Mouse (Mus musculus): ENCODE measurements around the gene Ddost.

The Ddost gene

DNA sequence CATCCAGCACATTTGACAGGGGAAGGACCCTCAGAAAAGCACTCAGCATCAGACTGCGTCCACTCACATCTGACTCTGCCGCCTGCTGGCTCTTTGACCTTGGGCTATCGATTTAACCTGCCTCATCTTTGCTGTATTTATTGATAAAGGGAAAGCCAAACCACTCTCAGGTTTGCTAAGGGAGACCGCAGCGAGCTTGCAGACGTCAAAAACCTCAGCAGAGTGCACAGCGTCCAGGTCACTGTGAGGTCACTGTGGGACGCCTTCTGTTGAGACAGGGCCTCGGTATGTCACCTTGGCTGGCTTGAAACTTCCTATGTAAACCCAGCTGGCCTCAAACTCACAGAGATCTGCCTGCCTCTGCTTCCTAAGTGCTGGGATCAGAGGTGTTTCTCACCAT is 32.8 kb downstream of the Ddost start:
- no peak for DNase-seq (ENCODE audit: low spot score in 2 of 2)

DNA sequence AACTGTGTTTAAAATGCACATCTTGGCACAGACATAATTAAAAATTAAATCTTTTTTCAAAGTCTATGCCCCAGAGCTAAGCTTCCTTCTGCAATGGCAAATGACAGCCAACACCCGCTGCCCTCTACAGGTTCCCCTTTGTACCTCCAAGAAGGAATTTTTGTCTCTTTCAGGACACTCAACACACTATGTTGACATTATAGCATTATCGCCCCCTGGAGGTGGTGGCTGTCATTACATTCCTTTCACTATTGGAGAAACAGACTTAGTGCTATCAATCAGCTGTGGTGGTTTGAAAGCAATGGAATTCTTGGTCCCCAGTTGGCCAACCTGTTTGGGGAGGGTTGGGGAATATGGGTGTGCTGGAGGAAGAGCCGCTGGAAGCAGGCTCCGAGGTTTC is 35.4 kb downstream of the Ddost start:
- DNase-seq (ENCODE audit: low spot score in 2 of 2): no peak

DNA sequence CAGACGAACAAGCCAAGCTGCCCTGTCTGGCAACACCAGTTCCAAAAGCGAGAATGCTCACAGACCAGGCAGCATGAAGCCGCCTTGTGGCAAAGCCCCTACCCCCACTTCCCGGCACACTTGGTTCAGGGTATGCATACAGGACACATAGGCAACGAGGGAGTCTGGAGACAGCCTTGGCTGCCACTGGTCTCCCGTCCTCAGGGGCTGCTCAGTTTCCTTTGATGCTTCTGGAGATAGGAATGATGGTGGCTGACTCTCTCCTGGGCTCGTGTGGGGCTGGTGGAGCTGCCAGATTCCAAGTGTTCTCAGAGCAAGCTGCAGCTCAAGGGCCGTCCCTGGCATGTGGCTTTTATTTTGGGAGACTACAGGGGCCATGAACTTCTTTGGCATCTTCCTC is 36.9 kb downstream of the Ddost start:
- no peak for DNase-seq (ENCODE audit: low spot score in 2 of 2)

DNA sequence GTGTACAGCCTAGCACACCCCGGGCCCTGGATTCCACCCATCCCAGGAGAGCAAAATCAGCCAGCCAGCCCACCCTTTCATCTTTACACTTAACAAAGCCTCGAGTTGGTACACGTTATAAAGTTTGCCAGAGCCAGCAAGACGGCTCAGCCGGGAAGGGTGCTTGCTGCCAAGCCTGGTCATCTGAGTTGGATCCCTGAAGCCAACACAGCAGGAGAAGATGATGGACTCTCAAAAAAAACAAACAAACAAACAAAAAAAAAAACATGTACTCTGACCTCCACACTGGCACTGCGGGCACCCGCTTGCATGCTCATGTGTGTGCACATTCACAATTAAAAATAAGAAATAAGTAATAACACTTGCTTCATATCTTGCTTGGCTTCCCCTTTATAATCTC is 37.5 kb downstream of the Ddost start:
- DNase-seq (ENCODE audit: low spot score in 2 of 2): no peak

DNA sequence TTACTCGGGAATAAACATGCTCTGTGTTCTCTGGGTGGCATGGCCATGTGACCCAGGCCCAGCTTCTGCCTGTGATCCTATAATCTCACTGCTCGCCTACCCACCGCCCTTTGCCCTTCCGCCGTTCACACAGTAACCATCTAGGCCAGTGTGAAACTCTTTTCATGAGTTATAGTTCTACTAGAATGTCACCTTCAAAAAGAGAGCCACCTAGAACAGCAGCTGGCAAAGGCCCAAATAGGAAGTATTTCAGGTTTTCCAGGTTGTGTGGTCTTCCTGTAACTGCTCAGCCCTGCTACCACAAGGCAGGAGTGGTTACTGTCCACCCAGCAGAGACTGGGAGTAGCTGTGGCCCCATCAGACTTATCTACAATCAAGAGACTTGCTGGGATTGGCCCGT is 38.2 kb downstream of the Ddost start:
- no peak for DNase-seq (ENCODE audit: low spot score in 2 of 2)

DNA sequence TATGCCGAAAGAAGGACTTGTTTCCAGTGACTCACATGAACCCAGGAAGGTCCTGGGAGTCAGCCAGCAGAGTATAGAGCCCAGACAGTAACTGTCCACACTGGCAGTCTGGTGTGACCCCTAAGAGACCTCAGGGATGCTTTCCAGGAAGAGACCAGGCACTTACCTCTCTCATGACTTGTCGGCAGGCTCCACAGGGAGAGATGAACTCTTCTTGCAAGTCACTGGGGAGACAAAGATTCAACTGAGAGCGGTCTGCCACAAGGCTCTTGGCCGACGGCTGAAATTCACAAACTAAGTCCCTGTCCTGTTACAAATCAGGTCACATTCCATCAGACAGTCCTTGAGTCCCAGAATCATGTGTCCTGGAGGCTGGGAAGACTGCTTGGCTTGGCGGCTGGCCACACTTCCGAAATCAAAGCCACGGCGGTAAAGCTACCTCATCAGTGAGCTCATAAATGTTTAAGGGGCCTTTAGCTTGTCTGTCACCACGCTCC is 38.9 kb downstream of the Ddost start:
- DNase-seq (ENCODE audit: low spot score in 2 of 2): no peak

DNA sequence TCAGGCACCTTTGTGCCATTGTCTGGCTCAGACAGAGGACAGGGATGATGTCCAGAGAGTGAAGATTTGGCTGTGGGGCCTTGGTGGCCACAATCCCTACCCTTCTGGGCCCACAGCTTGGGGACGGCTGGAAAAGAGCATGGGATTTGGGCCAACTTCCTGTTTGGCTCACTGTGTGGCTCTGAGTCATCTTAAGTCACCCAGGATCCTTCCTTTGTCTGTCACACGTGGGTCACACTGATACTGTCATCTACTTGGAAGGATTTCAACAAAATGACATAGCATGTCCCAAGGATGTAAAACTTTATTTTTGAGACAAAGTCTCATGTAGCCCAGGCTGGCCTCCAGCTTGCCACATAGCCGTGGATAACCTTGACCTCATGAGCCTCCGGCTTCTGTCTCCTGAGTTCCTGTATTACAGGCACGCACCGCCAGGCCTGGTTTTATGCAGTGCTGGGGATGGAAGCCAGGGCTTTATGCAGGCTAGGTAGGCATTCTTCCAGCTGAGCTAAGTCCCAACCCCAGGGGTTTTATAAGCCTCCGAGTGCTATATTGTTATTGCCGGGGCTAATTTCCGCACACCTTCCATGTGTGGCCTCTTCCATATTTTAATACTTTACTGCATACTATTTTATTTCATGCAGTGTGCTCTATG is 40.5 kb downstream of the Ddost start:
- DNase-seq (ENCODE audit: low spot score in 2 of 2): no peak

DNA sequence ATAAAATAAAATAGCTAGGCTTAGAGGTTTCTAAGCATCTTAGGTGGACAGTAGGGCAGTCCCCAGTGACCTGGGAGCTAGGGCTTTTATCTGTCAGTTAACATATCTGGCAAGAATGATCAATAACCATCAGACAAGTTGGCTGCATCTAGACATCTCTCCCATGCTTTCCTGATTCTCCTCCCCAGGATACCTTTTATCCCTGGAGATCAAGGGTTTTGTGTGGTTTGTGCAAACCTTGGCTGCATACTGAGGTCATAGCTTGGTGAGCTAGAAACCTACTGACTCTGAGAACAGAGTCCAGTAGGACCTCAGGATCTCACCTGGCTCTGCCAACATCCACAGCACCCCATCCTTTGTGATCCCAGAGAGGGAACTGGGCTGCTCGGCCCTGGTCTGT is 42.8 kb downstream of the Ddost start:
- DNase-seq (ENCODE audit: low spot score in 2 of 2): no peak

DNA sequence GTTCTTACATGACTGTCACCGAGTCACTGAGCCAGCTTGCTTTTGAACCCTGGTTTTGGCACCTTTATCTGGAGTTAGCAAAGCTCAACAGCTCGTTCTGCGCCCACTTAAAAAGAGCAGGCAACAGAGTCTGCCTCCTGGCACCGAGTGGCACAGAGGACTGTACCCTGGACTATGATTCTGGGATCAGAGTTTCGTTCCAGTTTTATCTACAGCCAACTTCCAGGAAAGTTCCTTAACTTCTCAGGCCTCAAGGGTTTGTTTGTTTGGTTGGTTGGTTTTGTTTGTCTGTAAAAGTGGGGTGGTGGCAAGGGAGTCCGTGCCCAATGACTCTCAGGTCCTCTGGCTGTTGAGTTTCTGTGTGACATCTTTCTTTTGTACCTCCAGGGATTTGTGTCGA is 44.2 kb downstream of the Ddost start:
- DNase-seq (ENCODE audit: low spot score in 2 of 2): no peak

DNA sequence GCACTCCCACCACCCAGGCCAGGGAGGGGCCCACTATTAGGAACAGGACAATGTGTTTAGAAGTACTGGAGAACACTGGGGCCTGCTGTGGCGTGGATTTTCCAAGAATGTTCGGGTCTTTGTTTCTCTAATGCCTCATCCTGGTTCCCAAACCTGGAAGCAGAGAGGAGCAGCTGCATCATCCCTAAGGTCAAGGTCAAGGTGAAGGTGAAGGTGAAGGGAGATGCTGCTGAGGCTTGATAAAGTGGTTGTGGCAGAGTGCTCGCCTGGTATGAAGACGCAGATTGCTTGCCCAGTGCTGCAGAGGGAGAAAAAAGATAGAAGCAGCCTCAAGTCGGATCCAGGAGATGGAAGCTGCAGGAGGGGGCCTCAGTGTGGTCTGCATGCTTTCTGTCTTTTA is 47.3 kb downstream of the Ddost start:
- no peak for DNase-seq (ENCODE audit: low spot score in 2 of 2)

DNA sequence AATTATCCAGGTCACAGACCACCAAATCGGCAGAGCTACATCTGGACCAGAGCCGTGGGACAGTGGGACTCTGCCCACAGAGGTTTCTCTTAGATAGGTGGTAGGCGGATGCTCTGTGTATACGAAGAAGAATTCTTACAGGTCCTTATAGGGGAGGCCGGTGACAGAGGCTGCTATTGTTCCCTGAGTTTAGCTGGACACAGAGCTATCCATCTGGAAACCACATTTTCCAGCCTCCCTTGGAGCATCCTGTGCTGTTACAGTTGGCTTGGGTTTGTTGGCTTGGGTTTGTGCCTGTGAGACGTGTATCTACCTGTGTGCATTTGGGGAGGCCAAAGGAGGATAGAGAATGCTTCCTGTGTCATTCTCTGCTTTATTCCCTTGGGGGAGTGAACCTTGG is 48.2 kb downstream of the Ddost start:
- DNase-seq (ENCODE audit: low spot score in 2 of 2): no peak

DNA sequence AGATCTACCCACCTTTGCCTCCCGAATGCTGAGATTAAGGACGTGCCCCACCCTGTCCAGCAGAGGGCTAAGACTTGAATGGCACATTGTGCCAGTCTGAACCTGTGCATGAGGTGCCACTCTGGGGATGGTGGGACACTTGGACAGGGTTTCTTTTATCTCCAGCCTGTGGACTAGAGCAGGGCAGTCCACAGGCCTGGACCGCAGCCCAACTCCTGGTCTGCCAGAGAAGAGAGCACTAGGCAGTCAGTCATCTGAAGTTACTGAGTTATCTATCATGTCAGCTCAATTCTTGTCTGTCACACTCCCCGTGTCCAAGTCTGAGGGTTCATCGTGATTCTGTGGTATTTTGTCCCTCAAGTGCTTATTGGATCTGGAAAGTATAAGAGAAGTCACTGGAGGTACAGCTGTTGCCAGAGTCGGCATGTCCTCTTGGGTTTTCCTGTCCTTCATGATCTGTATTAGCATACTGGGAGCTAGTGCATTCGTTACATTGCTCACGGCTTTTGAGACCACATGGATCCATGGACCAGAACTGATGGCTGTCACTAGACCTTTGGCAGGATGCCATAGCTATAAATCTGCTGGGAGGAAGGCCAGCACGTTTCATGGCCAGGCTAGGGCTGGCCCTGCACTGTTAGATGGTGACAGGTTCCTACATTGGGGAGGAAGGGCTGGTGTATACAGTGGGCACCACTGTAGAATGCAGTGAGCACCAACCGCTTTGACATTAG is 49.1 kb downstream of the Ddost start:
- no peak for DNase-seq (ENCODE audit: low spot score in 2 of 2)

DNA sequence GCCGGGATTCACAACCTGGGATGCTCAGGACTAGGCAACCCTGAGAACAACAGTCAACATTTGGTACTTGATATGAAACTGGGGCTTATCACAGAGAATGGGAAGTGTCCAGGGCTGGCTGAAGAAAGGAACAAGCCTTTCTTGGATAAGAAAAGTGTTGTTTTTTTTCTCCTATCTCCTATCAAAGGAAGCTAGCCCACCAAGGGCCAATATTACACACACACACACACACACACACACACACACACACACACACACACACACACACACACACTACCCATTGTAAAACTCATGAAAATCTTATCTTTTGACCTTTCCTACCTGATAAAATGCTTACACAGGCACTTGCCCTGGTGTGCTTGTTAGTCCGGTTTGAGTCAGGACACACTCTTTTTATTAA is 51.0 kb downstream of the Ddost start:
- DNase-seq (ENCODE audit: low spot score in 2 of 2): no peak

DNA sequence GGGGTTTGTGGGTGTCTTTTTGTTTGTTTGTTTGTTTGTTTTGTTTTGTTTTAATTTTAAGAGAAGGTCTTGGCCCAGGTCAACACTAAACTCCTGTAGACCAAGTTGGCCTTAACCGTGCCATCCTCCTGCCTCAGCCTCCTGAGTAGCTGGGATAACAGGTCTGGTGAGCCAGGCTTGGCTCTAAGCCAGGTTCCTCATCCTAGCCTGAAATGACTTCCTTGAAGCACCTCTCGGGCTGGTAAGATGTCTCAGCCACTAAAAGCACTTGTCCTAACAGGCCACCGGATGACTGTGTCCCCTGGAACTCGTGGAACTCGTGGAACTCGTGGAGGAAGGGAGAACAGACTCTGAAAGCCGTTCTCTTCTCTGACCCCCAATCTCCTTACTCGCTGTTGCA is 51.6 kb downstream of the Ddost start:
- no peak for DNase-seq (ENCODE audit: low spot score in 2 of 2)

DNA sequence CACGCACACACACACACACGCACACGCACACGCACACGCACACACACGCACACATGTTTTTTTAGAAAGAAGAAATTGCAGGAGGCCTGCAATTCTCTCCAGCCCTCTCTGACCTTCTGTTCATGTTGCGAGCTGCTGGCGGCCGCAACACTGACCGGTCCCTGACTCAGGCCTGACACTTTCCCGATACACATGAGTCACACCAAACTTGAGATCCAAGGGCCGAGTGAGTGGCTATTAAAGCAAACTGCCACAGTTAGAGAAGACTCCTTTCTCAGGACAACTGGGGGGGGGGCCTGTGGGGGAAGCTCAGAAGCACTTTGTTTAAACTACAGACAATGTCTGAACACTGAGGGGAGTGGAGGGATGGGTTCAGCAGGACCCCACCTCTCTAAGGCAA is 52.0 kb downstream of the Ddost start:
- DNase-seq (ENCODE audit: low spot score in 2 of 2): no peak

DNA sequence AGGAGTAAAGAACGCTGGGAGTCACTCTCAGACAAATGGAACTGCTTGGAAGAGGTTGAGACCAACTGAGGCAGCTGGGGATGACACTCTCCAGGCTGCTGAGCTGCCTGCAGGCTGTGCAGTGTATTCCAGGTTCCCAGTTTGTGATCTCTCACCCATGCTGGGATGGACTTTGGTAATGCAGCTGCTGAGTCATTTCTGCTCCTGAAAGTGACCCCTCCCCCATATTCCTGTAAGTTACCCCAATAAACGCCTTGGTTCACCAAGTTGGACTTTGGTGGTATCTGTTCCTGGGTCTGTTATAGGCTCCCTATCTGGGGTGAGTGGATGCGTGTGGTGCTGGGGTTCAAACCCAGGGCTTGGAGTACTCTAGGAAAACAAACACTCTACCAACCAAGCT is 53.6 kb downstream of the Ddost start:
- DNase-seq (ENCODE audit: low spot score in 2 of 2): no peak

DNA sequence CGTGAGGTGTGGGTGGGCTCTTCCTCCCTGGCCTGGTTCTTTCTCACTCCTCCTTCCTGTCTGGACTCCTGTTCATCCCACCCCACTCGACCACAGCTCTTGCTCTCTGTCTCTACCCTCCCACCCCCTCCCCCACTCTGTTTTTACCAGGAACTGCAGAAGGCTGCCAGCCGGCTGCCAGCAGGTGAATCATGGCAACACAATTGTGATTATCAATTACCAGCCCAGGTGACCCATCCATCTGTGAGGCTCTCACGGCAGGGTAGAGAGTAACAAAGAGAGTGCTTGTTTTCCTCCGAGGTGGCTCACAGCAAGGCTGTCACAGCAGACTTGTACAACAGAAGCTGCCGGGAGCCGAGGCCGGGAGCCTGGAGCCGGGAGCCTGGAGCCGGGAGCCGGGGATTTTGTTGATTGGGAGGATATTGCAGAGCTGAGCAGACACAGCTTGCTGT is 56.9 kb downstream of the Ddost start:
- DNase-seq (ENCODE audit: low spot score in 2 of 2): no peak
